In genomic region chr11:109474086-109474742, GRCm38 (mm10) we compare ENCODE assay signal across 8 mouse cellular contexts. TPM values are rescaled to one million over a fixed set of nuclear protein-coding genes. Genes with fewer than 3 reads are reported as not detected.
DNase-seq lines count a peak whose midpoint lies in the region; ATAC-seq and TF ChIP-seq lines count a peak whose summit lies in the region.

No protein-coding gene starts in this region.

- ATAC-seq in limb, embryonic 11.5 days (ENCODE audit: insufficient number of reproducible peaks, low FRiP score, low TSS enrichment, low read depth): no peak
- ATAC-seq in neural tube, embryonic 14.5 days (ENCODE audit: low read depth): peak; percentile 36; the same call in 1 of the 2 replicates

- no peaks in the 10 kb centered on the region for H3K27me3 ChIP-seq in spleen, adult 2 months (ENCODE audit: control insufficient read depth, insufficient read depth, low read length)
- H3K27me3 ChIP-seq in limb, embryonic 11.5 days (ENCODE audit: control insufficient read depth, insufficient read depth, low read length): peaks cover 4% of the 10 kb centered on the region; the same call in 1 of the 2 replicates
- no peaks in the 10 kb centered on the region for H3K27me3 ChIP-seq in neural tube, embryonic 14.5 days (ENCODE audit: control insufficient read depth, insufficient read depth, low read length)

- H3K4me3 ChIP-seq in spleen, adult 2 months (ENCODE audit: extremely low read depth, insufficient read depth, insufficient read length): peak overlapping the region; percentile 73
- peak overlapping the region; percentile 80 for H3K4me3 ChIP-seq in limb, embryonic 11.5 days (ENCODE audit: low read depth, low read length)
- peak overlapping the region; percentile 86 for H3K4me3 ChIP-seq in neural tube, embryonic 14.5 days (ENCODE audit: low read depth, low read length)

- DNase-seq in cerebellum, adult 9-10 months: peak; percentile 50
- no peak for DNase-seq in cerebellum, postnatal 4 days (ENCODE audit: low spot score in 2 of 2)
- no peak for DNase-seq in spleen, adult 2 months (ENCODE audit: low read depth in 1 of 2, low spot score in 2 of 2)
- no peak for DNase-seq in spleen, postnatal 4 days (ENCODE audit: low spot score in 2 of 2)
- DNase-seq in limb, embryonic 11.5 days (ENCODE audit: low spot score): no peak
- no peak for DNase-seq in adrenal gland, adult 2 months
- DNase-seq in spleen, postnatal 36 days (ENCODE audit: low spot score in 2 of 2): no peak

- H3K4me1 ChIP-seq in spleen, adult 2 months (ENCODE audit: control insufficient read depth, insufficient read depth, insufficient read length): peaks cover 4% of the 10 kb centered on the region; the same call in 1 of the 2 replicates
- H3K4me1 ChIP-seq in limb, embryonic 11.5 days (ENCODE audit: control insufficient read depth, insufficient read depth, low read length): 0 out of 2 replicates have a peak, but pooled peaks cover 2% of the 10 kb centered on the region
- 0 out of 2 replicates have a peak, but pooled peaks cover 10% of the 10 kb centered on the region for H3K4me1 ChIP-seq in neural tube, embryonic 14.5 days (ENCODE audit: control insufficient read depth, insufficient read depth, low read length)

- WGBS in spleen, adult 2 months: 16% methylated on average over 14 of the region's 14 CpGs
- 15% methylated on average over 14 of the region's 14 CpGs for WGBS in limb, embryonic 11.5 days
- 12% methylated on average over 14 of the region's 14 CpGs for WGBS in neural tube, embryonic 14.5 days

- TF ChIP-seq CTCF in spleen, adult 2 months (IDR thresholded peaks at IDR 0.05; ENCODE audit: extremely low read depth, insufficient read depth, insufficient read length, insufficient replicate concordance): no peak

- H3K9me3 ChIP-seq in limb, embryonic 11.5 days (ENCODE audit: control insufficient read depth, low read length): no peaks in the 10 kb centered on the region
- no peaks in the 10 kb centered on the region for H3K9me3 ChIP-seq in neural tube, embryonic 14.5 days (ENCODE audit: control insufficient read depth, low read length)

- peak overlapping the region; percentile 88 for H3K9ac ChIP-seq in limb, embryonic 11.5 days (ENCODE audit: low read length)
- peak overlapping the region; percentile 93 for H3K9ac ChIP-seq in neural tube, embryonic 14.5 days (replicated peaks; ENCODE audit: low read depth, low read length)

- no peaks in the 10 kb centered on the region for H3K36me3 ChIP-seq in spleen, adult 2 months (ENCODE audit: control insufficient read depth, insufficient read depth, low read length)
- no peaks in the 10 kb centered on the region for H3K36me3 ChIP-seq in limb, embryonic 11.5 days (ENCODE audit: control insufficient read depth, insufficient read depth, low read length)
- H3K36me3 ChIP-seq in neural tube, embryonic 14.5 days (ENCODE audit: control insufficient read depth, insufficient read depth, low read length): no peaks in the 10 kb centered on the region

- H3K27ac ChIP-seq in spleen, adult 2 months (ENCODE audit: insufficient read depth, low read length): peak overlapping the region; percentile 90
- no peak overlapping the region for H3K27ac ChIP-seq in limb, embryonic 11.5 days (replicated peaks; ENCODE audit: low read depth, low read length)
- peak overlapping the region; percentile 90 for H3K27ac ChIP-seq in neural tube, embryonic 14.5 days (ENCODE audit: low read depth, low read length)

- H3K4me2 ChIP-seq in limb, embryonic 11.5 days (ENCODE audit: low read depth, severe bottlenecking): peak overlapping the region; percentile 93
- peak overlapping the region; percentile 87 for H3K4me2 ChIP-seq in neural tube, embryonic 14.5 days (ENCODE audit: low read depth, low read length)

- no peak for TF ChIP-seq POLR2A in spleen, adult 2 months (IDR thresholded peaks at IDR 0.05; ENCODE audit: low read depth, low read length)

RNA-seq across cellular contexts. Expression of gene Slc16a6, which starts 0.8 kb away (rescaled TPM):
- polyA plus RNA-seq in spleen, adult 2 months (2012; rRNA removed): 7.4 and 9.8 TPM in 2 replicates
- 2.9 and 3.6 TPM in 2 replicates for polyA plus RNA-seq in limb, embryonic 11.5 days (2014; fragmentation: Nextera tagmentation; extraction: Ambion mirVana)
- polyA plus RNA-seq in neural tube, embryonic 14.5 days (2014; fragmentation: Nextera tagmentation; extraction: Ambion mirVana): 3.3 and 4.5 TPM in 2 replicates
- under 1 TPM; 0.66 to 0.78 TPM for total RNA-seq in adrenal gland, adult 2 months (2021)
- polyA plus RNA-seq in adrenal gland, adult 2 months (2012; rRNA removed): 0.33 and 0.45 TPM in 2 replicates

RNA-seq across cellular contexts. Expression of gene Arsg, which starts 1.0 kb away (rescaled TPM):
- polyA plus RNA-seq in spleen, adult 2 months (2012; rRNA removed): 4.1 and 5.1 TPM in 2 replicates
- polyA plus RNA-seq in limb, embryonic 11.5 days (2014; fragmentation: Nextera tagmentation; extraction: Ambion mirVana): 1.6 and 2.2 TPM in 2 replicates
- polyA plus RNA-seq in neural tube, embryonic 14.5 days (2014; fragmentation: Nextera tagmentation; extraction: Ambion mirVana): 2.9 and 3.5 TPM in 2 replicates
- total RNA-seq in adrenal gland, adult 2 months (2021): 1 to 10 TPM; 5.4 TPM
- polyA plus RNA-seq in adrenal gland, adult 2 months (2012; rRNA removed): 4.5 and 4.8 TPM in 2 replicates

RNA-seq across cellular contexts. Expression of gene Amz2, which starts 48.5 kb away (rescaled TPM):
- polyA plus RNA-seq in spleen, adult 2 months (2012; rRNA removed): 14.4 and 16.5 TPM in 2 replicates
- polyA plus RNA-seq in limb, embryonic 11.5 days (2014; fragmentation: Nextera tagmentation; extraction: Ambion mirVana): 44.8 and 50.1 TPM in 2 replicates
- polyA plus RNA-seq in neural tube, embryonic 14.5 days (2014; fragmentation: Nextera tagmentation; extraction: Ambion mirVana): 59.1 and 59.8 TPM in 2 replicates
- 10 to 100 TPM; 41.8 to 43.2 TPM for total RNA-seq in adrenal gland, adult 2 months (2021)
- 13.1 and 17.4 TPM in 2 replicates for polyA plus RNA-seq in adrenal gland, adult 2 months (2012; rRNA removed)
